9 mouse cellular contexts compared by ENCODE assay signal in the genomic region with DNA sequence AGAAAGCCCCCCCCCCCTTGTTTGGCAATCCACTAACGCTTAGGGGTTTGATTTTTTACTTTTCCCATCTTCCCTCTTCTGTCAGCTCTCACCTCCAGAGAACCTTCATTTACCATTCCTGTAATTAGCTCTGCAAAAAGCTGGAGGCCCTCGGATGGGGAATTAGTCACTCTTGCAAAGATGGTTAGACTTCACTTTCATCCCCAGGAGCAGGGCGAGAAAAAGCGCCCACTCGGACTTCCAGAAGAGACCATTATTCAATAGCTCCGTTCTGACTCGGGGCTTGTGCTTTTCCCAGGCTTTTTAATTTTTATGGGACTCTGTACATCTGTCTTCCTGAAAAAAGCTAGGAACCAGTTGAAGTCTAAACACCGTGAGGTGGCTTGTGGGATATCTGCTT.
A peak's percentile ranks its signal among the peaks of the same experiment; 100 is the strongest.
DNase-seq lines count a peak whose midpoint lies in the region; ATAC-seq lines count a peak whose summit lies in the region.
"Had no signal": no experiment of that assay in that cellular context is flagged by ENCODE, and none has a peak within 500 bp of the region (broad histone marks: within the 10 kb centered on the region; RNA-seq: fewer than 3 reads in every experiment).

No protein-coding gene starts in this region.

- peak overlapping the region; percentile 35; the same call in 1 of the 2 replicates for H3K9ac ChIP-seq in kidney, embryonic 16.5 days (replicated peaks; ENCODE audit: low read length)
- no peak overlapping the region for H3K9ac ChIP-seq in kidney, embryonic 14.5 days (ENCODE audit: low read depth, low read length)
- H3K9ac ChIP-seq in forebrain, embryonic 16.5 days (replicated peaks; ENCODE audit: low read depth, low read length): no peak overlapping the region
- H3K9ac ChIP-seq in midbrain, embryonic 12.5 days (replicated peaks): no peak overlapping the region
- H3K9ac ChIP-seq: liver, embryonic 14.5 days had no signal

- H3K4me1 ChIP-seq in kidney, embryonic 16.5 days (ENCODE audit: insufficient read depth, low read length): peaks cover 29% of the 10 kb centered on the region
- H3K4me1 ChIP-seq in kidney, embryonic 14.5 days (ENCODE audit: control insufficient read depth, insufficient read depth, low read length): peaks cover 8% of the 10 kb centered on the region; the same call in 1 of the 2 replicates
- H3K4me1 ChIP-seq in forebrain, embryonic 16.5 days (replicated peaks; ENCODE audit: control insufficient read depth, insufficient read depth, low read length): peaks cover 18% of the 10 kb centered on the region
- peaks cover 13% of the 10 kb centered on the region for H3K4me1 ChIP-seq in midbrain, embryonic 12.5 days

- no peak overlapping the region for H3K4me3 ChIP-seq in kidney, embryonic 16.5 days (ENCODE audit: low read length)
- no peak overlapping the region for H3K4me3 ChIP-seq in kidney, embryonic 14.5 days (ENCODE audit: low read length)
- no peak overlapping the region for H3K4me3 ChIP-seq in forebrain, embryonic 16.5 days (replicated peaks; ENCODE audit: low read length)
- no peak overlapping the region for H3K4me3 ChIP-seq in midbrain, embryonic 12.5 days

- WGBS in kidney, embryonic 16.5 days: 44% methylated on average over 8 of the region's 8 CpGs
- WGBS in kidney, embryonic 14.5 days: 47% methylated on average over 8 of the region's 8 CpGs
- 40% methylated on average over 8 of the region's 8 CpGs for WGBS in forebrain, embryonic 16.5 days
- 66% methylated on average over 8 of the region's 8 CpGs for WGBS in midbrain, embryonic 12.5 days

- no peaks in the 10 kb centered on the region for H3K36me3 ChIP-seq in kidney, embryonic 16.5 days (ENCODE audit: insufficient read depth, low read length)
- no peaks in the 10 kb centered on the region for H3K36me3 ChIP-seq in kidney, embryonic 14.5 days (ENCODE audit: control insufficient read depth, insufficient read depth, low read length)
- H3K36me3 ChIP-seq in forebrain, embryonic 16.5 days (ENCODE audit: control insufficient read depth, insufficient read depth): no peaks in the 10 kb centered on the region
- no peaks in the 10 kb centered on the region for H3K36me3 ChIP-seq in midbrain, embryonic 12.5 days

- H3K27me3 ChIP-seq in kidney, embryonic 16.5 days (ENCODE audit: insufficient read depth, low read length): no peaks in the 10 kb centered on the region
- H3K27me3 ChIP-seq in kidney, embryonic 14.5 days (ENCODE audit: control insufficient read depth, insufficient read depth, low read length): no peaks in the 10 kb centered on the region
- no peaks in the 10 kb centered on the region for H3K27me3 ChIP-seq in forebrain, embryonic 16.5 days (replicated peaks; ENCODE audit: control insufficient read depth, insufficient read depth, low read length)
- H3K27me3 ChIP-seq in midbrain, embryonic 12.5 days: no peaks in the 10 kb centered on the region

- DNase-seq in cerebellum, postnatal 10 days: peak; percentile 30 to 55
- no peak for DNase-seq in embryo, embryonic 11 days
- DNase-seq in MN1 (ENCODE audit: low spot score): no peak
- DNase-seq in adrenal gland, adult (ENCODE audit: inconsistent age in 2 of 2, low spot score in 1 of 2): no peak

- H3K27ac ChIP-seq in kidney, embryonic 16.5 days (ENCODE audit: low read length): peak overlapping the region; percentile 79
- H3K27ac ChIP-seq in kidney, embryonic 14.5 days (ENCODE audit: low read depth, low read length): no peak overlapping the region; the same call in 1 of the 2 replicates
- H3K27ac ChIP-seq in forebrain, embryonic 16.5 days (ENCODE audit: low read length): peak overlapping the region; percentile 73
- 0 out of 2 replicates have a peak overlapping the region, but pooled peaks have one; percentile 20 for H3K27ac ChIP-seq in midbrain, embryonic 12.5 days (replicated peaks)
- H3K27ac ChIP-seq: liver, embryonic 14.5 days had no signal

- no peak for ATAC-seq in kidney, embryonic 16.5 days (ENCODE audit: low FRiP score, low TSS enrichment)
- no peak for ATAC-seq in kidney, embryonic 14.5 days (ENCODE audit: low FRiP score, low TSS enrichment)
- ATAC-seq in forebrain, embryonic 16.5 days: peak; percentile 27
- ATAC-seq in midbrain, embryonic 12.5 days (ENCODE audit: low FRiP score, low read depth): no peak

- H3K4me2 ChIP-seq in kidney, embryonic 16.5 days (replicated peaks; ENCODE audit: low read depth, low read length): no peak overlapping the region
- H3K4me2 ChIP-seq in kidney, embryonic 14.5 days (replicated peaks; ENCODE audit: low read depth, low read length): no peak overlapping the region
- H3K4me2 ChIP-seq in forebrain, embryonic 16.5 days (ENCODE audit: low read length): peak overlapping the region; percentile 27; the same call in 1 of the 2 replicates
- no peak overlapping the region for H3K4me2 ChIP-seq in midbrain, embryonic 12.5 days (replicated peaks)

- H3K9me3 ChIP-seq in kidney, embryonic 16.5 days (ENCODE audit: low read length): no peaks in the 10 kb centered on the region
- no peaks in the 10 kb centered on the region for H3K9me3 ChIP-seq in kidney, embryonic 14.5 days (ENCODE audit: control insufficient read depth, low read length)
- H3K9me3 ChIP-seq in forebrain, embryonic 16.5 days (ENCODE audit: control insufficient read depth, low read length): no peaks in the 10 kb centered on the region
- no peaks in the 10 kb centered on the region for H3K9me3 ChIP-seq in midbrain, embryonic 12.5 days

Comparison
In these comparisons a context has a peak if more than half of its experiments do, and no peak if none do; other contexts are left out.
1. DNase-seq: peak in cerebellum, postnatal 10 days (2 of 2); none in embryo, embryonic 11 days (single experiment), MN1 (single experiment) and adrenal gland, adult (0 of 2).